Mouse (Mus musculus) testis, adult 2 months (tissue): ENCODE results near the gene Pcdh9.

Experiments used
- CTCF ChIP-seq: fragments of 200-500 bp; IDR thresholded peaks from 2 replicates; pipeline ENCODE4 v1.5.1; 2012; ENCODE audit warnings: low read depth, mild to moderate bottlenecking, inconsistent platforms, low read length, moderate library complexity; ENCODE audit not compliant: control insufficient read depth, insufficient read depth, insufficient replicate concordance
- POLR2A ChIP-seq: fragments of 200-500 bp; IDR thresholded peaks from 2 replicates; pipeline ENCODE4 v1.6.1; 2012; ENCODE audit warnings: low read depth, mild to moderate bottlenecking, inconsistent platforms, low read length, moderate library complexity; ENCODE audit not compliant: control insufficient read depth

GRCm38 (mm10) chr14:93885551-93886084 lies 4.9 kb downstream of the Pcdh9 start:
- TF ChIP-seq CTCF (no peak), POLR2A (no peak)
